Mouse (Mus musculus) megakaryocyte-erythroid progenitor cell, adult 5-6 weeks (primary cell): ENCODE data around the gene Gpr62. TPM values are rescaled to one million over a fixed set of nuclear protein-coding genes. Genes with fewer than 3 reads are reported as not detected.

ENCODE experiments used
- ATAC-seq: replicated peaks from 2 replicates; pipeline ENCODE4 v1.8.0; 2016; ENCODE audit warnings: mild to moderate bottlenecking, inconsistent platforms; ENCODE audit not compliant: severe bottlenecking, poor library complexity, low FRiP score, low TSS enrichment
- total RNA-seq, 2 experiments: library from RNA; stranded (forward) in 1 of 2; stranded (reverse) in 1 of 2; fragments of 200-1000, 215-1000 nt in 1 of 2; fragments of >200 nt in 1 of 2; fragmentation: Nextera tagmentation in 1 of 2; gene quantifications; 2 replicates each; pipeline ENCODE4 v1.2.3; 2014 to 2017

Gpr62 gene
- total RNA-seq, 2 experiments from 2014 or later, result not detected

- no peak for ATAC-seq
Measured at GRCm38 (mm10) chr9:106460401-106461025, 5.2 kb downstream of the Gpr62 start.

- ATAC-seq, result no peak
Measured at GRCm38 (mm10) chr9:106459946-106460345, 5.8 kb downstream of the Gpr62 start.

- ATAC-seq, result no peak
Measured at GRCm38 (mm10) chr9:106457920-106458319, 7.8 kb downstream of the Gpr62 start.

GRCm38 (mm10) chr9:106457163-106457559 is 8.6 kb downstream of the Gpr62 start:
- ATAC-seq, result no peak

- no peak for ATAC-seq
Measured at GRCm38 (mm10) chr9:106456325-106457162, 9.2 kb downstream of the Gpr62 start.

GRCm38 (mm10) chr9:106454888-106455681 is 10.7 kb downstream of the Gpr62 start:
- ATAC-seq, result no peak

- ATAC-seq, result no peak
Measured at GRCm38 (mm10) chr9:106454071-106454761, 11.5 kb downstream of the Gpr62 start.

- ATAC-seq, result peak; percentile 24; the same call in 1 of the 2 replicates
Measured at GRCm38 (mm10) chr9:106453271-106454070, 12.3 kb downstream of the Gpr62 start, which contains the start of gene Pcbp4. TSS of gene Pcbp4 (plus strand) at chr9:106453291.

GRCm38 (mm10) chr9:106452821-106453220 is 12.9 kb downstream of the Gpr62 start:
- no peak for ATAC-seq

GRCm38 (mm10) chr9:106452351-106452750 is 13.4 kb downstream of the Gpr62 start:
- no peak for ATAC-seq

GRCm38 (mm10) chr9:106451899-106452298 is 13.8 kb downstream of the Gpr62 start:
- no peak for ATAC-seq

- ATAC-seq, result no peak
Measured at GRCm38 (mm10) chr9:106451298-106451697, 14.4 kb downstream of the Gpr62 start.

- no peak for ATAC-seq
Measured at GRCm38 (mm10) chr9:106450661-106451060, 15.1 kb downstream of the Gpr62 start.

GRCm38 (mm10) chr9:106449947-106450346 is 15.8 kb downstream of the Gpr62 start:
- no peak for ATAC-seq

- peak; percentile 78 for ATAC-seq
Measured at GRCm38 (mm10) chr9:106448498-106449031, 17.2 kb downstream of the Gpr62 start.

- no peak for ATAC-seq
Measured at GRCm38 (mm10) chr9:106447951-106448350, 17.8 kb downstream of the Gpr62 start.

GRCm38 (mm10) chr9:106447348-106447747 is 18.4 kb downstream of the Gpr62 start, which contains the start of the genes Abhd14b and Abhd14a:
TSS of gene Abhd14b (plus strand) at chr9:106447459.
TSS of gene Abhd14a (minus strand) at chr9:106447678.
- ATAC-seq, result peak; percentile 74

- ATAC-seq, result no peak
Measured at GRCm38 (mm10) chr9:106444836-106445235, 20.9 kb downstream of the Gpr62 start.
